Mouse (Mus musculus): ENCODE measurements around the gene Padi4. TPM values are rescaled to one million over a fixed set of nuclear protein-coding genes. Genes with fewer than 3 reads are reported as not detected.

Padi4 gene
- polyA plus RNA-seq, 1 experiment from 2014 or later: 1.1 TPM

- Histone ChIP-seq H3K4me2 (replicated peaks; ENCODE audit: low read depth, low read length) (no peak overlapping the region), H3K4me1 (ENCODE audit: insufficient read depth, low read depth, low read length) (no peaks in the 10 kb centered on the region), H3K9ac (replicated peaks; ENCODE audit: low read depth) (no peak overlapping the region), H3K9me3 (ENCODE audit: low read length) (no peaks in the 10 kb centered on the region), H3K4me3 (ENCODE audit: low read depth, low read length) (no peak overlapping the region), H3K36me3 (ENCODE audit: insufficient read depth, low read length) (no peaks in the 10 kb centered on the region), H3K27ac (ENCODE audit: low read length) (no peak overlapping the region), H3K27me3 (replicated peaks; ENCODE audit: insufficient read depth, low read length) (no peaks in the 10 kb centered on the region)
- WGBS: 69% methylated on average over 3 of the region's 3 CpGs
- TF ChIP-seq CTCF (IDR thresholded peaks at IDR 0.05): no peak
- DNase-seq (ENCODE audit: low spot score) (no peak), ATAC-seq (no peak)
These were observed 18.2 kb downstream of the Padi4 start for GRCm38 (mm10) chr4:140755811-140756210.

- Histone ChIP-seq H3K9me3 (ENCODE audit: low read length) (no peaks in the 10 kb centered on the region), H3K36me3 (ENCODE audit: insufficient read depth, low read length) (no peaks in the 10 kb centered on the region), H3K4me2 (replicated peaks; ENCODE audit: low read depth, low read length) (no peak overlapping the region), H3K4me3 (ENCODE audit: low read depth, low read length) (no peak overlapping the region), H3K27me3 (replicated peaks; ENCODE audit: insufficient read depth, low read length) (no peaks in the 10 kb centered on the region), H3K9ac (replicated peaks; ENCODE audit: low read depth) (no peak overlapping the region), H3K27ac (ENCODE audit: low read length) (no peak overlapping the region), H3K4me1 (ENCODE audit: insufficient read depth, low read depth, low read length) (peaks cover under 1% of the 10 kb centered on the region; the same call in 1 of the 2 replicates)
- ATAC-seq (no peak), DNase-seq (ENCODE audit: low spot score) (no peak)
- TF ChIP-seq CTCF (IDR thresholded peaks at IDR 0.05) (no peak), EP300 (IDR thresholded peaks at IDR 0.05) (no peak)
- 40% methylated on average over 7 of the region's 7 CpGs for WGBS
These were observed 20.7 kb downstream of the Padi4 start for GRCm38 (mm10) chr4:140753366-140753765.

DNA sequence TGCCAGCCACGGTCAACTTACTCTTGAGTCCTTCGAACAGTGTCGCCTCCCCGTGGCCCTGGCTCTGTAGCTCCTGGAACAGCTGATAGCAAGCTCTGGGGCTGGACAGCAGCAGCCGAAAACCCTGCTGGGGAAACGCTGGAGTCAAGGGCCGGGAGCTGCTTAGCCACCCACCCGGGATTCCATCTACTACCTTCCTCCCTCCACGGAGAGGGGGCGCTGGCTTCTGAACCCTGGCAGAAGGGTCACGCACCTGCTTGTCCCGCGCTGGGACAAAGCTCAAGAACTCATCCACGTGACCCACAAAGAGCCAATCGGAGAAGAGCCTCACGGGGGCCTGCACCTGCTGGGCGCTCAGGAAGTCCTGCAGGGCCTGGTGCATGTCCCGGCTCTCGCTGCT is 23.7 kb downstream of the Padi4 start:
- peaks cover 4% of the 10 kb centered on the region; the same call in 1 of the 2 replicates for H3K4me1 ChIP-seq (ENCODE audit: insufficient read depth, low read depth, low read length)
- 8% methylated on average over 19 of the region's 19 CpGs for WGBS
- no peaks in the 10 kb centered on the region for H3K9me3 ChIP-seq (ENCODE audit: low read length)
- H3K4me2 ChIP-seq (replicated peaks; ENCODE audit: low read depth, low read length): peak overlapping the region; percentile 39; the same call in 1 of the 2 replicates
- no peaks in the 10 kb centered on the region for H3K36me3 ChIP-seq (ENCODE audit: insufficient read depth, low read length)
- no peak overlapping the region for H3K27ac ChIP-seq (ENCODE audit: low read length)
- ATAC-seq (peak; percentile 41), DNase-seq (ENCODE audit: low spot score) (peak; percentile 32)
- H3K4me3 ChIP-seq (ENCODE audit: low read depth, low read length): no peak overlapping the region
- no peaks in the 10 kb centered on the region for H3K27me3 ChIP-seq (replicated peaks; ENCODE audit: insufficient read depth, low read length)
- TF ChIP-seq EP300 (IDR thresholded peaks at IDR 0.05): no peak
- TF ChIP-seq CTCF (IDR thresholded peaks at IDR 0.05): peak; percentile 39; the same call in 1 of the 2 replicates
- no peak overlapping the region for H3K9ac ChIP-seq (replicated peaks; ENCODE audit: low read depth)

GRCm38 (mm10) chr4:140747978-140748377 is 26.1 kb downstream of the Padi4 start:
- Histone ChIP-seq H3K4me3 (ENCODE audit: low read depth, low read length) (no peak overlapping the region), H3K27ac (ENCODE audit: low read length) (no peak overlapping the region), H3K9me3 (ENCODE audit: low read length) (no peaks in the 10 kb centered on the region), H3K27me3 (replicated peaks; ENCODE audit: insufficient read depth, low read length) (no peaks in the 10 kb centered on the region), H3K36me3 (ENCODE audit: insufficient read depth, low read length) (no peaks in the 10 kb centered on the region), H3K4me2 (replicated peaks; ENCODE audit: low read depth, low read length) (no peak overlapping the region), H3K4me1 (ENCODE audit: insufficient read depth, low read depth, low read length) (peaks cover 4% of the 10 kb centered on the region; the same call in 1 of the 2 replicates), H3K9ac (replicated peaks; ENCODE audit: low read depth) (no peak overlapping the region)
- TF ChIP-seq CTCF (IDR thresholded peaks at IDR 0.05) (no peak), EP300 (IDR thresholded peaks at IDR 0.05) (no peak)
- DNase-seq (ENCODE audit: low spot score) (peak; percentile 80), ATAC-seq (peak; percentile 84)
- 10% methylated on average over 12 of the region's 12 CpGs for WGBS

- H3K9ac ChIP-seq (replicated peaks; ENCODE audit: low read depth): no peak overlapping the region
- H3K36me3 ChIP-seq (ENCODE audit: insufficient read depth, low read length): no peaks in the 10 kb centered on the region
- TF ChIP-seq EP300 (IDR thresholded peaks at IDR 0.05) (no peak), CTCF (IDR thresholded peaks at IDR 0.05) (peak; percentile 78)
- no peaks in the 10 kb centered on the region for H3K9me3 ChIP-seq (ENCODE audit: low read length)
- H3K27me3 ChIP-seq (replicated peaks; ENCODE audit: insufficient read depth, low read length): no peaks in the 10 kb centered on the region
- H3K4me3 ChIP-seq (ENCODE audit: low read depth, low read length): no peak overlapping the region
- H3K4me2 ChIP-seq (replicated peaks; ENCODE audit: low read depth, low read length): no peak overlapping the region
- ATAC-seq: no peak
- no peak overlapping the region for H3K27ac ChIP-seq (ENCODE audit: low read length)
- DNase-seq (ENCODE audit: low spot score): peak; percentile 58
- peaks cover 4% of the 10 kb centered on the region; the same call in 1 of the 2 replicates for H3K4me1 ChIP-seq (ENCODE audit: insufficient read depth, low read depth, low read length)
- 14% methylated on average over 3 of the region's 3 CpGs for WGBS
These were observed 29.4 kb downstream of the Padi4 start for GRCm38 (mm10) chr4:140744654-140745053.

DNA sequence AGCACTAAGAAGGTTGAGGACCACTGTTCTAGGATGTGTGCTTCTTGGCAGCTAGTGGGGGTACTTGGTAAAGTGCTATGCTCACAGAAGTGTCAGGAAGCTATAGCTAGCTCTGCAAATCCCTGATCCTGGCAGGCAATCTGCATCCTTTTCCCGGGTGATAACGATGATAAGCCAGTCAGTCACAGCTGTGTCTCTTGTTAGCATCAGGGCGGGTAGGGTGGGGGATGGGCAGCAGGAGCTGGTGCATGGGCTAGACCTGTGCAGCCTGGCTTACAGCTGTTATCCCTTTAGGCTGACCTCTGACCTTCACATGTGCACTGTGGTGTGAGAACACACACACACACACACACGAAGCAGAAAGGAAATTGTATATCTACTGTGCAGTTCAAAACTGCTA is 30.9 kb downstream of the Padi4 start:
- no peak for DNase-seq (ENCODE audit: low spot score)
- Histone ChIP-seq H3K9me3 (ENCODE audit: low read length) (no peaks in the 10 kb centered on the region), H3K27ac (ENCODE audit: low read length) (no peak overlapping the region), H3K36me3 (ENCODE audit: insufficient read depth, low read length) (no peaks in the 10 kb centered on the region), H3K9ac (replicated peaks; ENCODE audit: low read depth) (no peak overlapping the region), H3K4me1 (ENCODE audit: insufficient read depth, low read depth, low read length) (peaks cover under 1% of the 10 kb centered on the region; the same call in 1 of the 2 replicates), H3K27me3 (replicated peaks; ENCODE audit: insufficient read depth, low read length) (no peaks in the 10 kb centered on the region), H3K4me2 (replicated peaks; ENCODE audit: low read depth, low read length) (no peak overlapping the region), H3K4me3 (ENCODE audit: low read depth, low read length) (no peak overlapping the region)
- WGBS: 26% methylated on average over 4 of the region's 4 CpGs
- TF ChIP-seq EP300 (IDR thresholded peaks at IDR 0.05) (no peak), CTCF (IDR thresholded peaks at IDR 0.05) (no peak)
- no peak for ATAC-seq

DNA sequence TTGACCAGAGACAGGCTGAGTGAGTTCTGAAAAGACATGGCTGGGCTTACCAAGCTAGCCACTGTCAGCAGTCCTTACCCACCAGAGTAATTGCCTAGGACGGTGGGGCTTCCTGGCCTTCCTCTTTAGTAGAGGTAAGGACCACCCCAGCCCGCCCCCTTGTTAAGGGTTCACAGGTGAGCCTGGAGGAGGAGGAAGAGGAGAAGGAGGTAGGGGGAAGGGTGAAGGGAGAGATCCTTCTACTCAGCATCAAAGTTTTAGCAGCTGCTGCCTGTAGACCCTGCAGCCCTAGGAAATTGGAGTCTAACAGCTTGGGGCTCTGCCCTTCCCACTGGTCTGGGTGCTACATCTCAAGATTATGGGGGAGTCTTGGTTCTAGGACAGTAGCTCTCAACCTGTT is 31.5 kb downstream of the Padi4 start, which contains the start of gene Padi6:
Gene Padi6 (minus strand): TSS at position 101 of the 400 bp plus-strand sequence.
- H3K9ac ChIP-seq (replicated peaks; ENCODE audit: low read depth): no peak within 1 kb of the TSS
- 44% methylated on average over 2 of the region's 2 CpGs for WGBS
- no peaks in the 10 kb centered on the region for H3K4me1 ChIP-seq (ENCODE audit: insufficient read depth, low read depth, low read length)
- H3K36me3 ChIP-seq (ENCODE audit: insufficient read depth, low read length): no peaks in the 10 kb centered on the region
- H3K27me3 ChIP-seq (replicated peaks; ENCODE audit: insufficient read depth, low read length): no peaks in the 10 kb centered on the region
- no peak within 1 kb of the TSS for H3K4me3 ChIP-seq (ENCODE audit: low read depth, low read length)
- H3K4me2 ChIP-seq (replicated peaks; ENCODE audit: low read depth, low read length): no peak within 1 kb of the TSS
- DNase-seq (ENCODE audit: low spot score) (no peak), ATAC-seq (no peak)
- H3K27ac ChIP-seq (ENCODE audit: low read length): no peak within 1 kb of the TSS
- no peaks in the 10 kb centered on the region for H3K9me3 ChIP-seq (ENCODE audit: low read length)
- TF ChIP-seq EP300 (IDR thresholded peaks at IDR 0.05): no peak
- TF ChIP-seq CTCF (IDR thresholded peaks at IDR 0.05): no peak
